Mouse (Mus musculus): Measurements from ENCODE around the gene Ccdc151.

The Ccdc151 gene

DNA sequence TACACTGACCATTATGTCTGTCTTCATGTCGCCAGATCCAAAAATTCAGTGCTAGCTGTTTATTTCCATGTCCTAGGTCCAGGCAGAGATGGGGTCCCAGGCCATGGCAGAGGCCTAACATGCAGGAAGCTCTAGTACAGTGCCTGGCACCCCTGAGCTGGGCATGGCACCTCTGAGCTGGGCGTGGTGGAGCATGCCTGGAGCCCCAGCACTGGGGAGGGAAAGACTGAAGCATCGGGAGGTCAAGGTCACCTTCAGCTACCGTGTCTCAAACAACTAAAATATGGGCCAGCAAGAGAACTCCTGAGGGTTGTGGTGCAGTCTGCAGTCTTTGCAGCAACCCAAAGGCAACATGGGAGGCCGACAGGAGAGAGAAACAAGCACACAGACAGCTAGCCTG is 44.1 kb downstream of the Ccdc151 start:
- DNase-seq (ENCODE audit: low read depth, low spot score) = no peak

DNA sequence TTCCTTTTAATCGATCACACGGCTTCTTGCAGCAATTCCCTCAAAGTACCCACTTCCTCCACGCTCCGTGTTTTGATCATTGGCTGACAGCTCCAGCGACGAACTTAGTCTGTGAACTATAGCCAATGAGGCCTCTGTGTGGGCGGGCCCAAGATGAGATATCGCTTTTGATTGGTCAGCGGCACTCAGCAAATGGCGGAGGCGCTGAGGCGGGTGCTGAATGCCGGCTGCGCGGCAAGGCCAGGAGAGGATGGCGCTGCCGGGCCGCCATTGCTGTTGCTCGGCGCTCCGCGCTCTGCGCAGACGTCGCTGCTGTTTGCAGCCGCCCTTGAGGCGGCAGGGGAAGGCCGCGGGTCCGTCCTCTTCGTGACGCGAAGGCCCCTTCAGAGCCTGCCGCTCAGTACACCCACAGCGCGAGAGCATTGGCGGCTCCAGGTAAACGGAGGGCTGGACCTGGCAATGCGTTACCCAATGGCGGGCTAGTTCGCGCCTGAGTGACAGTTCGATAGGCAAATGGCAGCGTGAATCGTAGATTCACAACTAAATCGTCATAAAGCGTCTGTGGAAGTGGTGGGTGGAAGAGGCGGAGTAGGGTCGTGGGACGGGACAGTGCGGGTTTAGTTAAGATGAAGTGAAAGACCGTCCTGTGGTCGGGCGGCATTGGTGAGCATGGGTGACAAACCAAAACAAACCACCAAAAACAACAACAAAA is 46.7 kb downstream of the Ccdc151 start, which contains the start of gene Swsap1:
TSS of gene Swsap1 (plus strand) at position 186 of the 712 bp plus-strand sequence.
- peak; percentile 99 for DNase-seq (ENCODE audit: low read depth, low spot score)

DNA sequence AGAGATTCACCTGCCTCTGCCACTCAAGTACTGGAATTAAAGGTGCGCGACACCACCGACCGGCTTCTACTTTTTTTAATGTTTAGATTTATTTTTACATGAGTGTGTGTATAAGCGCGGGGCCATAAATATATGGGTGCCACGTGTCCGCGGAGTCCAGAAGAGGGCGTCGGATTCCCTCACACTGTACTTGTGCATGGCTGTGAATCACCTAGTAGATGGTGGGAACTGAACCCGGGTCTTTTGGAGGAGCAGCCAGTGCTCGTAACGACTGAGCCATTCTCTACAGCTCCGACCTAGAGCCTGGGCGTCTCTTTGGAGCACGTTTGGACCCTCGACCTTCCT is 47.2 kb downstream of the Ccdc151 start:
- DNase-seq (ENCODE audit: low read depth, low spot score) = no peak

DNA sequence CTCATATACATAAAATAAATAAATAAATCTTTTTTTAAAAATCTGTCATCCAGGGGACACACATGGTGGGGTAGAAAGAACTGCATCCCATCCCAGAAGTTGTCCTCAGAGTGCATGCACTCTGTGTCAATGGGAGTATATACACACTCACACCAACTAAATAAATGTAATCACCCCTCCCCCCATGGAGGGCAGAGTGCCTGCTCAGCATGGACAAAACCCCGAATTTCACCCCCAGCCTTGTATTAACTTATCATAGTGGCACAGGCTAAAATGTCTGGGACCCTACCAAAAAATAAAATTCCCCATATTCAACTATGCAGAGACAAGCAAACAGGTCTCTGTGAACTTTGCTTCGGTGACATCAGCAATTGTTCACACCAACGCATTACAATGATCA is 47.8 kb downstream of the Ccdc151 start:
- DNase-seq (ENCODE audit: low read depth, low spot score) = no peak

DNA sequence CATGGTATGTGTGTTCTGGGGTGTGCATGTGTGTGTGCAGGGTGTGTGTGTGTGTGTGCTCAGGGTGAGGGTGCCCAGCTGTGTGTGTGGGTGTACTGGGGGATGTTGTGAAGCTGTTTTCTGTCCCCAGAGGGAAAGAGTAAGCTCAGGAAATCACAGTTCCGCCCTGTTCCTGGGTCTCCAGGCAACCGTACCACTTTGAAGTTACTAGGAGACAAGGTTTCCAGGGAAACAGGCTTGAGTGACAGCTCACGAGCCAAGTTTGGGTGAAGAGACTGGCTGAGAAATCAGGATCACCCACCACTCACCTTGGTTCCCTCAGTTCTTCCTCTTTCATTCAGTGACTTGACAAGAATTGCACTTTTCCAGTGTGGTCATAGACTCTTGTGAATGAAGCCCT is 48.8 kb downstream of the Ccdc151 start:
- no peak for DNase-seq (ENCODE audit: low read depth, low spot score)

DNA sequence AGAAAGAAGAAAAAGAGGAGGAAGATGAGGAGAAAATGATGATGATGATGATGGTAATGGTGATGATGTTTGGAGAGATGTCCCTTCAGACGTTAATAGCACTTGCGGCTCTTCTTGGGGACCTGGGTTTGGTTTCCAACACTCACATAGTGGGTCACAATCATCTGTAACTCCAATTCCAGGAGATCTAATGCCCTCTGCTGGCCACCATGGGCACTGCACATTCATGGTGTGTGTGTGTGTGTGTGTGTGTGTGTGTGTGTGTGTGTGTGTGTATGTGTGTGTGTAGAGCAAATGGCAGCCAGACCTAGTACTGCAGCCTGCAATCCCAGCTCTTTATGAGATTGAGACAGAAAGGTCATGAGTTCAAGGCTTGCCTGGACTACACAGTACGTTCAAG is 50.5 kb downstream of the Ccdc151 start:
- DNase-seq (ENCODE audit: low read depth, low spot score) = peak; percentile 43

DNA sequence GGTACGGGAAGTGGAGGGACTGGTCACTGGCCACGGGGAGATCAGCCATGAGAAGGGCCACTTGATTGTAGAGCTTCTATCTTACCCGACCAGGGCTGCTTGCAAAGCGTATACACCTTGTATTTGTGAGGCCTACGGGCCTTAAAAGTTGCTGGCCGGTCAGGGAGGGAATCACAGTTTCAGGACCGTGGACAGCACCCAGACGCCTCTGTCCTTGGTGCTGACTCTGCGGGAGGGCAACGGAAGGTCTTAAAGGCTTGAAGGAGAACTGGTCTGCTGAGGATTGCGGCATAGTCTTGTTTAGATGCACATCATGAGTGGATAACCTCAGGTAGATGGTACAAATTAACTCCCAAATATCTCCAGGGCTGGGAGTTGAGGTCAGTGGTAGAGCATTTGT is 52.1 kb downstream of the Ccdc151 start:
- peak; percentile 73 for DNase-seq (ENCODE audit: low read depth, low spot score)

DNA sequence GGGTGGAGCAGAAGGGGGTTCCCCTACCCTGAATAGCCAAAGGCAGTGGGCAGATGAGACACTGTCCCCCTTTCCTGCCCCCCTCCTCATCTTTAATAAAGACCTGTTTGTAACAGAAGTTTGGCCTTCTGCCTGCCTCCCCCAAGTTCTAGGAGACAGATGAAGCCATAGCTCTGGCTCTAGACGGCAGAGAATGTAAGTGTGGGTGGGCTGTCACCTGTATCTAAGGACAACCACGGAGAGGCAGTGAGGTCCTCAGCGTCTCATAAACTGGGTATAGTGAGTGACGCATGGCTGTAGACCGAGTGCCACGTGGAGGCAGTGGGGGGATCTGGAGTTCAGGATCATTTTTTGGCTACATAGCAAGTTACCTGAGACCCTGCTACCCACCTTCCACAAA is 53.6 kb downstream of the Ccdc151 start:
- DNase-seq (ENCODE audit: low read depth, low spot score) = no peak

DNA sequence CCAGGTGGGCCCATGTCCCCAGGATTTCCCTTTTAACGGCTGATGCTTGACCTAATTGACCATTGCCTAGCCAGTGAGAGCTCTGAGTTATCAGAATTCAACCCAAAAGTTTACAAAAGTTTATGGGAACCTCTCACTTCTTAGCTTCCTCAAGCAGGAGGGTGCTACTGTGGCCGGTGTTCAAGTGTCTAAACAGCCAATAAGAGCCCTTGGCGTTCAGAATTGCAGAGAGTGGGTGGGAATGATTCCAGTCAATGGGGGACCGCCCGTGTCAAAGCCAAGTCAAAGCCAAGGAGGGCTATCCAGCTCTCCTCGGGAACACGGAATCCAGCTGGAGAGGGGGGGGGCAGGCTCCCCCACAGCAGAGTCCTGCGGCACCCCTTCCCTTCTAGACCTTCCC is 54.3 kb downstream of the Ccdc151 start:
- DNase-seq (ENCODE audit: low read depth, low spot score) = no peak

DNA sequence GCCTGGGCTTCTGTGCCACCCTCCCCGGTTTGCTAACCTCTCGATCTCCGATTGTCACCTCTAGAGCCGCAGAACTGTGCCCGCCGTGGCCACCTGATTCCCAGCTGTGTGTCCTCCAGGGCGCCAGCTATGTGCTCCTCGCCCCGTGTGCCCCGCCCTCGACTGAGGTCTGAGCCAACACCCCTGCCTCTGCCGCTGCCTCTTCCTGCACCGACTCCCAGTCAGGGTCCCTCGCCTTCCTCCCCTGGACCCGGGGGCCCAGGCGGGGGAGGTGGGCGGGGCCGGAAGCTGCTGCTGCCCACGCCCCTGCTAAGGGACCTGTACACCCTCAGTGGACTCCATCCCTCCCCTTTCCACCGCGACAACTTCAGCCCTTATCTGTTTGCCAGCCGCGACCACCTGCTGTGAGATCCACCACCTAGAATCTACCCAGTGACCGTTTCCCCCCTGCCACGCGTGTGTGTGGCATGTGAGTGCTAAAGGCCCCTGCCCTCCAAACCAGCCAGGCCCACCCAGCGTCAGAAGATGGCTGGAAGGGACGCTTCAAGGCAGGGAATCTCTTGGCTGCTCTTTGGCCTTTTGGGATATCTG is 54.8 kb downstream of the Ccdc151 start:
- no peak for DNase-seq (ENCODE audit: low read depth, low spot score)

DNA sequence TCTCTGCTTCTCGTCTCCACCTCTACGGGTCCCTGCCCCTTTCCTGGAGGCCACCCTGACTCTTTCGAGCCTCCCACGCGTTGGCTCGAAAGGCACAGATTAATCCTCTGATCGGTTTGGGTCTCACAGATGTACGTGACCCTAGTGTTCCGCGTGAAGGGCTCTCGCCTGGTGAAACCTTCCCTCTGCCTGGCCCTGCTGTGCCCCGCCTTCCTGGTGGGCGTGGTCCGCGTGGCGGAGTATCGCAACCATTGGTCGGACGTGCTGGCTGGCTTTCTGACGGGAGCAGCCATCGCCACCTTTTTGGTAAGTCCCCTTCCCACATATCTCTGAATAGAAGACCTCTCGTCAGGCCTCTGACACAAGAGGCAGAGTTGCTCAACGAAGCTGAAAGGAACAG is 58.2 kb downstream of the Ccdc151 start:
- peak; percentile 33 for DNase-seq (ENCODE audit: low read depth, low spot score)

DNA sequence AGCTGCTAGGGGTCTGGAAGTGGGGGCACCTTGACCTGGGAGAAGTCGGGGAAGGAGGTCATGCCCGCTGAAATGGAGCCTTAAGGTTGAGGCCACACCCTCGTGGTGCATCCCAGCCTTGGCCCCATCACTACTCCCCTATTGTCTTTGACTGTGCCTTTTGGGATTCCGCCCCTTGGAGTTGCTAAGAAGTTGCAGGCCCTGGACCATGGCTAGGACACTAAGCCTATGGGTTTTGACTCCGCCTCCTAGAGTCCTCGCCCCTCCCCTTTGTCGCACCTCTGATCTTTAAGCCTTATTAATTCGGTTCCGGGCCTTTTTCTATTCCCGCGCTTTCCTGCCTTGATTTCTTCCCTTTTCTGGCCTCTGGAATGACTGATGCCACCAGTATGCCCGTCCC is 58.8 kb downstream of the Ccdc151 start:
- no peak for DNase-seq (ENCODE audit: low read depth, low spot score)

DNA sequence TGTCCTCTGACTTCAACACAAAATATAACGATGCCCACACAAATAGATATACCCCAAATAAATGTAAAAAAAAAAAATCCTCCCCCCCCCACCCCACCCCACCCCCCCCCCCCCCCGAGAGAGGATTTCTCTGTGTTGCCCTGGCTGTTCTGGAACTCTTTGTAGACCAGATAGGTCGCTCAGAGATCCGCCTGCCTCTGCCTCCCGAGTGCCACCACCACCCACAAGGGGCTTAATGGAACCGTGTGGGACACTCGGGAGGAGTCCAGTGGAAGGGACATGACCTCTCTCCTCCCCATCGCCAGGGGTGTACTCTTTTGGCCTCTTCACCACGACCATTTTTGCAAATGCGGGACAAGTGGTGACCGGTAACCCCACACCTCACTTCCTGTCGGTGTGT is 59.4 kb downstream of the Ccdc151 start:
- DNase-seq (ENCODE audit: low read depth, low spot score) = no peak

Data from CD4-positive, CD25-positive, alpha-beta regulatory T cell, adult 2 months (primary cell).